Mouse (Mus musculus): ENCODE measurements around the gene Sptb. TPM values are rescaled to one million over a fixed set of nuclear protein-coding genes. Genes with fewer than 3 reads are reported as not detected.

The Sptb gene
- polyA plus RNA-seq, 1 experiment from 2014 or later = 0.91 TPM

- peaks cover 50% of the 10 kb centered on the region for H3K4me1 ChIP-seq
- ATAC-seq (ENCODE audit: borderline replicate concordance, extremely low read depth, low FRiP score, low TSS enrichment) = no peak
- peak overlapping the region; percentile 20 for H3K4me3 ChIP-seq
- H3K27me3 ChIP-seq = no peaks in the 10 kb centered on the region; the same call in 1 of the 2 replicates
- H3K36me3 ChIP-seq = no peaks in the 10 kb centered on the region
- H3K9ac ChIP-seq = 0 out of 2 replicates have a peak overlapping the region, but pooled peaks have one; percentile 3
- WGBS = 12% methylated on average over 28 of the region's 28 CpGs
- H3K27ac ChIP-seq = peak overlapping the region; percentile 94
- no peaks in the 10 kb centered on the region for H3K9me3 ChIP-seq
- H3K4me2 ChIP-seq = peak overlapping the region; percentile 49
These were observed 163.7 kb downstream of the Sptb start for GRCm38 (mm10) chr12:76546383-76547276.

DNA sequence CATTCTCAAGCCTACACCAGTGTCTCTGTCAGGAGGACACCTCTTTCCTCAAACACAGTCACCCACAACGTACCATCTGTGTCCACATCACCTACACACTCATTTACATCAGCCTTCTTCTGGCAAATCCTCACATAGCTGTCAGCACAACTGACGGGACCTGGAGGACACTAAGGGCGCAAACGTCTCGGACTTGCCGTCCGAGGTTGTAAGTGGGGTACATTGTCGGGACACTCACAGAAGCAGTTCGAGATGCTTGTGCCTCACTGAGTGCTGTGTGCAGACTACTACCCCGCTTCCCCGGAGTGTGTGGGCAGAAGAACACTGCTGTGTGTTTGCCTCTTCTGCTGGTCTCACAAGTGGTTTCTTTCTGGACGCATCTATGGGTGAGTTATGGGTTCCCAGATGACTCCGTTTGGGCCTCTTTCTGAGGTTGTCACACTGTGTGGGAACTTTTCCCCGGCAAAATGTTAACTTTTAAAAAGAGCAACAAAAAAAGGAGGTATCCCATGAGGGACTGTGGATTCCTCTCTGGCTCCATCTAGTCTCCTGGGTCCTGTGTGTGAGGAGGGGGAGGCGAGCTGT, 164.5 kb downstream of the Sptb start:
- no peaks in the 10 kb centered on the region for H3K9me3 ChIP-seq
- 40% methylated on average over 15 of the region's 15 CpGs for WGBS
- no peak overlapping the region for H3K9ac ChIP-seq
- peaks cover 53% of the 10 kb centered on the region for H3K4me1 ChIP-seq
- no peak for ATAC-seq (ENCODE audit: borderline replicate concordance, extremely low read depth, low FRiP score, low TSS enrichment)
- peak overlapping the region; percentile 49 for H3K4me2 ChIP-seq
- no peaks in the 10 kb centered on the region for H3K36me3 ChIP-seq
- no peaks in the 10 kb centered on the region; the same call in 1 of the 2 replicates for H3K27me3 ChIP-seq
- peak overlapping the region; percentile 94; the same call in 1 of the 2 replicates for H3K27ac ChIP-seq
- H3K4me3 ChIP-seq = no peak overlapping the region

- H3K36me3 ChIP-seq = no peaks in the 10 kb centered on the region
- H3K9me3 ChIP-seq = no peaks in the 10 kb centered on the region
- 0 out of 2 replicates have a peak overlapping the region, but pooled peaks have one; percentile 40 for H3K27ac ChIP-seq
- H3K4me2 ChIP-seq = peak overlapping the region; percentile 28; the same call in 1 of the 2 replicates
- H3K4me3 ChIP-seq = no peak overlapping the region
- 52% methylated on average over 6 of the region's 6 CpGs for WGBS
- peaks cover 36% of the 10 kb centered on the region for H3K4me1 ChIP-seq
- no peak for ATAC-seq (ENCODE audit: borderline replicate concordance, extremely low read depth, low FRiP score, low TSS enrichment)
- H3K27me3 ChIP-seq = no peaks in the 10 kb centered on the region
- H3K9ac ChIP-seq = no peak overlapping the region
These were observed 168.5 kb downstream of the Sptb start for GRCm38 (mm10) chr12:76541879-76542278.

DNA sequence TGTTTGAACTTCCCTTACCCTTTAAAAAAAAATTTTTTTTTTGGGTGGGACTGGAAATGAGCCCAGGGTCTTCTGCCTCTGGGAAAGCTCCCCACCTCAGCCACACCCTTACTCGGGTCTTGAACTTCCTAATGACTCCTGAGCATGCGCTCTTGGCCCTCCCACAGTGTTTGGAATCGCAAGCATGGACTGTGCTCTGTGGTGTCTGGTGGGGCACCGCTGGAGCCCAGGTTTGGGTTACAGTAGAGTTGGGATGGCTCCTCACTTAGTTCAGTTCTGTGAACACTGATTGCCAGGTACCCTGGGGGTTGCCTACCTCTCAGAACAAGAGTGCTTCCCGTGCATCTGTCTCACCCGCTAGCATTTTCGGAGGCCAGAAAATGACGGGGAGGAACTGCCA, 168.9 kb downstream of the Sptb start:
- H3K9ac ChIP-seq = no peak overlapping the region
- no peaks in the 10 kb centered on the region for H3K27me3 ChIP-seq
- H3K4me1 ChIP-seq = peaks cover 35% of the 10 kb centered on the region
- WGBS = 27% methylated on average over 8 of the region's 8 CpGs
- H3K9me3 ChIP-seq = no peaks in the 10 kb centered on the region
- 0 out of 2 replicates have a peak overlapping the region, but pooled peaks have one; percentile 40 for H3K27ac ChIP-seq
- no peak for ATAC-seq (ENCODE audit: borderline replicate concordance, extremely low read depth, low FRiP score, low TSS enrichment)
- no peak overlapping the region for H3K4me3 ChIP-seq
- H3K4me2 ChIP-seq = peak overlapping the region; percentile 28; the same call in 1 of the 2 replicates
- no peaks in the 10 kb centered on the region for H3K36me3 ChIP-seq

GRCm38 (mm10) chr12:76540701-76541221, 169.6 kb downstream of the Sptb start:
- ATAC-seq (ENCODE audit: borderline replicate concordance, extremely low read depth, low FRiP score, low TSS enrichment) = no peak
- no peak overlapping the region for H3K9ac ChIP-seq
- H3K27me3 ChIP-seq = no peaks in the 10 kb centered on the region
- no peak overlapping the region for H3K4me3 ChIP-seq
- peaks cover 34% of the 10 kb centered on the region for H3K4me1 ChIP-seq
- H3K9me3 ChIP-seq = no peaks in the 10 kb centered on the region
- no peak overlapping the region for H3K4me2 ChIP-seq
- H3K27ac ChIP-seq = no peak overlapping the region
- H3K36me3 ChIP-seq = no peaks in the 10 kb centered on the region
- WGBS = 64% methylated on average over 10 of the region's 10 CpGs

- no peak overlapping the region for H3K27ac ChIP-seq
- no peak overlapping the region for H3K4me2 ChIP-seq
- no peaks in the 10 kb centered on the region for H3K27me3 ChIP-seq
- H3K9me3 ChIP-seq = no peaks in the 10 kb centered on the region
- 75% methylated on average over 3 of the region's 3 CpGs for WGBS
- H3K4me3 ChIP-seq = no peak overlapping the region
- ATAC-seq (ENCODE audit: borderline replicate concordance, extremely low read depth, low FRiP score, low TSS enrichment) = no peak
- peaks cover 35% of the 10 kb centered on the region for H3K4me1 ChIP-seq
- H3K36me3 ChIP-seq = no peaks in the 10 kb centered on the region
- no peak overlapping the region for H3K9ac ChIP-seq
These were observed 170.2 kb downstream of the Sptb start for GRCm38 (mm10) chr12:76540169-76540568.

- peaks cover 7% of the 10 kb centered on the region for H3K27me3 ChIP-seq
- H3K36me3 ChIP-seq = no peaks in the 10 kb centered on the region
- no peak overlapping the region for H3K27ac ChIP-seq
- ATAC-seq (ENCODE audit: borderline replicate concordance, extremely low read depth, low FRiP score, low TSS enrichment) = no peak
- peaks cover 49% of the 10 kb centered on the region for H3K4me1 ChIP-seq
- H3K4me3 ChIP-seq = no peak overlapping the region
- 77% methylated on average over 8 of the region's 8 CpGs for WGBS
- no peaks in the 10 kb centered on the region for H3K9me3 ChIP-seq
- H3K4me2 ChIP-seq = no peak overlapping the region
- H3K9ac ChIP-seq = no peak overlapping the region
These were observed 172.9 kb downstream of the Sptb start for GRCm38 (mm10) chr12:76537434-76537833.

- Histone ChIP-seq H3K36me3 (no peaks in the 10 kb centered on the region), H3K4me2 (no peak overlapping the region), H3K4me3 (no peak overlapping the region), H3K27me3 (peaks cover 14% of the 10 kb centered on the region), H3K9ac (no peak overlapping the region), H3K9me3 (no peaks in the 10 kb centered on the region), H3K27ac (peak overlapping the region; percentile 6; the same call in 1 of the 2 replicates), H3K4me1 (peaks cover 45% of the 10 kb centered on the region)
- WGBS = 58% methylated on average over 8 of the region's 8 CpGs
- no peak for ATAC-seq (ENCODE audit: borderline replicate concordance, extremely low read depth, low FRiP score, low TSS enrichment)
These were observed 173.7 kb downstream of the Sptb start for GRCm38 (mm10) chr12:76536591-76537153.

GRCm38 (mm10) chr12:76535471-76535900, 174.9 kb downstream of the Sptb start:
- Histone ChIP-seq H3K9me3 (no peaks in the 10 kb centered on the region), H3K36me3 (no peaks in the 10 kb centered on the region), H3K9ac (0 out of 2 replicates have a peak overlapping the region, but pooled peaks have one; percentile 20), H3K27ac (no peak overlapping the region), H3K4me2 (peak overlapping the region; percentile 98), H3K27me3 (peaks cover 26% of the 10 kb centered on the region), H3K4me3 (peak overlapping the region; percentile 75), H3K4me1 (peaks cover 34% of the 10 kb centered on the region)
- 28% methylated on average over 9 of the region's 9 CpGs for WGBS
- ATAC-seq (ENCODE audit: borderline replicate concordance, extremely low read depth, low FRiP score, low TSS enrichment) = no peak

- Histone ChIP-seq H3K36me3 (no peaks in the 10 kb centered on the region), H3K27me3 (peaks cover 34% of the 10 kb centered on the region), H3K4me1 (peaks cover 32% of the 10 kb centered on the region), H3K9ac (peak overlapping the region; percentile 20; the same call in 1 of the 2 replicates), H3K4me2 (peak overlapping the region; percentile 98), H3K9me3 (no peaks in the 10 kb centered on the region), H3K4me3 (peak overlapping the region; percentile 75), H3K27ac (peak overlapping the region; percentile 11; the same call in 1 of the 2 replicates)
- no peak for ATAC-seq (ENCODE audit: borderline replicate concordance, extremely low read depth, low FRiP score, low TSS enrichment)
- WGBS = 9% methylated on average over 9 of the region's 9 CpGs
These were observed 175.6 kb downstream of the Sptb start for GRCm38 (mm10) chr12:76534641-76535283.

GRCm38 (mm10) chr12:76534233-76534632, 176.1 kb downstream of the Sptb start:
- Histone ChIP-seq H3K9me3 (no peaks in the 10 kb centered on the region), H3K27ac (peak overlapping the region; percentile 86), H3K9ac (peak overlapping the region; percentile 79), H3K4me3 (peak overlapping the region; percentile 75), H3K4me2 (peak overlapping the region; percentile 98), H3K27me3 (peaks cover 38% of the 10 kb centered on the region), H3K36me3 (no peaks in the 10 kb centered on the region), H3K4me1 (peaks cover 32% of the 10 kb centered on the region)
- 2% methylated on average over 11 of the region's 11 CpGs for WGBS
- ATAC-seq (ENCODE audit: borderline replicate concordance, extremely low read depth, low FRiP score, low TSS enrichment) = no peak
